Mouse (Mus musculus) stomach, embryonic 14.5 days (tissue): ENCODE data around the gene Rfx4. TPM values are rescaled to one million over a fixed set of nuclear protein-coding genes. Genes with fewer than 3 reads are reported as not detected.

ENCODE experiments used
- ATAC-seq: fragments of 200-750 bp; cut with Nextera tagmentation; 2 replicates; pipeline ENCODE4 v1.8.0; 2017; ENCODE audit warnings: low read depth, moderate TSS enrichment; ENCODE audit not compliant: insufficient number of reproducible peaks, insufficient read depth, low FRiP score
- H3K27ac ChIP-seq: fragments of 300-500 bp; sonication (generic); 2 replicates; pipeline ENCODE4 v1.5.1; 2014; ENCODE audit warnings: mild to moderate bottlenecking, low read length, moderate library complexity, mixed read lengths
- H3K27me3 ChIP-seq: fragments of 300-500 bp; sonication (generic); 2 replicates; pipeline ENCODE4 v1.6.1; 2014; ENCODE audit warnings: low read length, control low read depth, mixed read lengths; ENCODE audit not compliant: control insufficient read depth, insufficient read depth
- H3K36me3 ChIP-seq: fragments of 300-500 bp; sonication (generic); 2 replicates; pipeline ENCODE4 v1.6.1; 2014; ENCODE audit warnings: mild to moderate bottlenecking, control low read depth, low read length, moderate library complexity, mixed read lengths; ENCODE audit not compliant: control insufficient read depth, insufficient read depth
- H3K4me1 ChIP-seq: fragments of 300-500 bp; sonication (generic); 2 replicates; pipeline ENCODE4 v1.6.1; 2014; ENCODE audit warnings: low read length, control low read depth, mixed read lengths; ENCODE audit not compliant: control insufficient read depth, insufficient read depth
- H3K4me2 ChIP-seq: fragments of 300-500 bp; sonication (generic); replicated peaks from 2 replicates; pipeline ENCODE4 v1.6.1; 2014; ENCODE audit warnings: low read depth, low read length, control low read depth
- H3K4me3 ChIP-seq: fragments of 300-500 bp; sonication (generic); 2 replicates; pipeline ENCODE4 v1.5.1; 2014; ENCODE audit warnings: low read depth, low read length, control low read depth
- H3K9ac ChIP-seq: fragments of 300-500 bp; sonication (generic); replicated peaks from 2 replicates; pipeline ENCODE4 v1.6.1; 2014; ENCODE audit warnings: low read depth, mild to moderate bottlenecking, control low read depth, low read length, moderate library complexity, mixed read lengths
- H3K9me3 ChIP-seq: fragments of 300-500 bp; sonication (generic); 2 replicates; pipeline ENCODE4 v1.6.1; 2016; ENCODE audit warnings: low read depth, low read length, control low read depth; ENCODE audit not compliant: control insufficient read depth
- WGBS: fragments of 180-500 bp; shearing (Covaris S2); extraction: QIAGEN DNeasy Blood & Tissue Kit; methylation state at CpG from one replicate; pipeline ENCODE4 v1.1.7; 2014; 5-methylcytosine and 5-hydroxymethylcytosine counted together
- polyA plus RNA-seq: library from polyadenylated mRNA; unstranded; fragments of >200 nt; fragmentation: Nextera tagmentation; extraction: Ambion mirVana; gene quantifications from 2 replicates; pipeline ENCODE4 v1.2.1, GENCODE M21; 2014

Rfx4 gene
- polyA plus RNA-seq, 1 experiment from 2014 or later, result not detected

DNA sequence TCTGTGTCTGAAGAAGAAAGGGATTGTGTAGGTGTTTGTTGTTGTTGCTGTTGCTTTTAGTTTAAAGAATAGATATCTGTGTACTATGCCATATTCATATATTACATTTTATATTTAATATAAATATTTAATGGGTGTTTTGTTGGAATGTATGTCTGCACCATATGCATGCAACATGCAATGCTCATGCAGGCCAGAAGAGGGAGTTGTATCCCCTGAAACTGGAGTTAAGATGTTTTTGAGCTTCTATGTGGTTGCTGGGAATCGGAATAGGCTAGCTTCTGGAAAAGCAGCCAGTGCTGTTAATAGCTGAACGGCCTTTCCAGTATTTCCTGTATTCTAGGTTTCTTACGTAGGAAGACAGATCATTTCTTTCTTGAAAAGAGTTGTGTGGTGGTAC lies 189.8 kb downstream of the Rfx4 start:
- Histone ChIP-seq H3K27me3 (no peaks in the 10 kb centered on the region), H3K36me3 (peaks cover 14% of the 10 kb centered on the region; the same call in 1 of the 2 replicates), H3K9me3 (no peaks in the 10 kb centered on the region), H3K4me1 (peaks cover 24% of the 10 kb centered on the region), H3K27ac (no peak overlapping the region), H3K4me3 (no peak overlapping the region), H3K4me2 (no peak overlapping the region), H3K9ac (no peak overlapping the region)
- WGBS, result 89% methylated on average over 3 of the region's 3 CpGs
- ATAC-seq, result no peak

DNA sequence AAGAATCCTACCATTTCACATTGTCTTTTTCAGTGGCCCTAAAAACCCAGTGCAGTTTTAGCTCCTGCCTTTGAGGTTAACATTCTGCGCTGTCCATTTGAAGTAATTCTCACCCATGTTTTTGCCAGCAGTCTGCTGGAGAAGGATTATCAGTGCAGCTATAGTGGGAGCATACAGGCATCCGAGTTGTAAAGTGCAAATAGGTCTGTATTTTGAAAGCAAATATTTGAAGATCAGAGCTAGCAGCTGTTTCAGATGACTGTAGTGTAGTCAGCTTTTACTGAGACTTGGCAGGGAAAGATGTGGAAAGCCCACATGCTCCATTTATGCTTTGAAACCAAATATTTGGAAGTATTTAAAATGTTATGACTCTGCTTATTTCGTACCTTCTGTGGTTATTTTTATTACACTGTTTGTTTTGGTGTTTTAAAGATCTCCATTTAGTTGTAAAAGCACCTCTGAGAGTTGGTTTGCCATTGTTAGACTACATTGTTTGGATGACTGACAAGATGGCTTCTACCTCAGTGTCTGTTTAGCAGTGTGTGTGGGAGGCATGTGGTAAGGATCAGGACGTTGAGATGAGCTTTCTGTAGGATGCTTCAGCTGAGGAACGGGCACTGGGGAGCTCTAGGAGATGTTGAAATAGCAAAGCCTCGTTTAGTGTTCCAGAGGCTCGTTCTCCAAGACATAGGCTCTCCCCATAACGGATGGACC lies 193.3 kb downstream of the Rfx4 start:
- whole genome bisulfite sequencing, result 36% methylated on average over 8 of the region's 8 CpGs
- H3K27me3 ChIP-seq, result no peaks in the 10 kb centered on the region
- ATAC-seq, result no peak
- H3K27ac ChIP-seq, result peak overlapping the region; percentile 21; the same call in 1 of the 2 replicates
- H3K4me3 ChIP-seq, result no peak overlapping the region
- H3K9me3 ChIP-seq, result no peaks in the 10 kb centered on the region
- H3K4me1 ChIP-seq, result peaks cover 21% of the 10 kb centered on the region
- H3K4me2 ChIP-seq, result no peak overlapping the region
- H3K9ac ChIP-seq, result no peak overlapping the region
- H3K36me3 ChIP-seq, result peaks cover 14% of the 10 kb centered on the region; the same call in 1 of the 2 replicates

DNA sequence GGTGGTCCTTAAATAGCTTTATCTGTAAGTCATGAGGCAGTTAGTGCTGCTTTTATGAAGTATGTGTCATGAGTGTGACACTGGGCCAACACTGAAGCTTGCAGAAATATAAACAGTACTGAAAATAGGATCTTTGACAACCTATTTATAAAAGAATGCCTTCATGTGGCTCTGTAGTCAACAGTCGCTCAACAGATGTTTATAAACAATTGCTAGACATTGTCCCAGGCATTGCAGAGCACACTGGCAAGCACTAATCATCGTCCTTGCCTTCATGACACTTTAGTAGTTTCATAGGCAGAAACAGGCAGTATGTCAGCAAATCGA lies 193.8 kb downstream of the Rfx4 start:
- Histone ChIP-seq H3K4me3 (no peak overlapping the region), H3K27ac (no peak overlapping the region), H3K9me3 (no peaks in the 10 kb centered on the region), H3K27me3 (no peaks in the 10 kb centered on the region), H3K36me3 (peaks cover 14% of the 10 kb centered on the region; the same call in 1 of the 2 replicates), H3K4me2 (no peak overlapping the region), H3K9ac (no peak overlapping the region), H3K4me1 (peaks cover 21% of the 10 kb centered on the region)
- 52% methylated on average over 3 of the region's 3 CpGs for WGBS
- ATAC-seq, result no peak

DNA sequence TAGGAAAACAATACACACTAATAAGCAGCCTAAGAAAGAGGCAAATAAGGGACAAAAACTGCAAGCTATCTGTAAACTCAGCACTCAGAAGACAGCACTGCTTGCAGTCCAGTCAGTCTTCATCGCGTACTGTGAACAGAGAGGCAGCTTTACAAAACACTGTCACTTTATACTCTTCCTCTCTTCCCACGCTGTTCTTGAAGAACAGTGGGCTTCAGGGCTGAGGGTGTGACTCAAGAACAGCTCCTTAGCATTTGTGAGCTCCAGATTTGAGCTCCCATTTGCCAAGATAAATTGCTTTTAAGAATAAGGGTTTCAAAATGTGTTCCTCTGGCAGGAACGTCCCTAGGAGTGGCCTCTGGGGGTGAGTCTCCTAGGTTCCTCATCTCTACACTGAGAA lies 194.5 kb downstream of the Rfx4 start:
- Histone ChIP-seq H3K4me1 (peaks cover 21% of the 10 kb centered on the region), H3K4me3 (no peak overlapping the region), H3K9me3 (no peaks in the 10 kb centered on the region), H3K27me3 (no peaks in the 10 kb centered on the region), H3K4me2 (no peak overlapping the region), H3K36me3 (peaks cover 14% of the 10 kb centered on the region; the same call in 1 of the 2 replicates), H3K9ac (no peak overlapping the region), H3K27ac (no peak overlapping the region)
- 65% methylated on average over 4 of the region's 4 CpGs for WGBS
- ATAC-seq, result no peak

DNA sequence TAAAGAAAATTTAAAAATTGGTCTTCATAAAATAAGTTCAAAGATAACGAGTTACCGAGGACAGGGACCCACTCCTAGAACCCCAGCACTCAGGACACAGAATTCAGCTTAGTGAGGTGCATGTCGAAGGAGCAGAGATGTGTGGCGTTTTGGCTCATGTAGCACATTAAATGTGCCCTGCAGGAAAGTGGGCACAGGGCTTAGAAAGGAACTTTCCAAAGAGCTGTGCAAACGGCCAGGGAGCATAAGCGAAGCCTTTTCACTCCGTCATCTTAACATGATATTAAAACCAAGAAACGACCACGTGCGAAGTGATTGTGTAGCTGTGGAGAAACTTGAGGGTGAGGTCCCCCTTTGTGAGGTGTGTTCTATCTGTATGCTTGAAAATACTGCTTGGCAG lies 198.4 kb downstream of the Rfx4 start:
- Histone ChIP-seq H3K36me3 (no peaks in the 10 kb centered on the region), H3K4me3 (no peak overlapping the region), H3K9me3 (no peaks in the 10 kb centered on the region), H3K27me3 (no peaks in the 10 kb centered on the region), H3K4me2 (no peak overlapping the region), H3K9ac (no peak overlapping the region), H3K4me1 (peaks cover 11% of the 10 kb centered on the region; the same call in 1 of the 2 replicates), H3K27ac (no peak overlapping the region)
- WGBS, result 89% methylated on average over 10 of the region's 10 CpGs
- no peak for ATAC-seq

Other genes with a start within 250 kb of the Rfx4 start
- 89.3 and 114 TPM in 2 replicates for gene Ckap4, start 222.0 kb upstream of the Rfx4 start, polyA plus RNA-seq
- 14.7 and 14.9 TPM in 2 replicates for gene Tcp11l2, start 179.4 kb upstream of the Rfx4 start, polyA plus RNA-seq
- 13.7 and 16.9 TPM in 2 replicates for gene Polr3b, start 133.8 kb upstream of the Rfx4 start, polyA plus RNA-seq
- gene Ric8b, start 161.6 kb downstream of the Rfx4 start, polyA plus RNA-seq, result 21.9 and 22.2 TPM in 2 replicates